Mouse (Mus musculus) heart, postnatal 36 days (tissue): ENCODE results near the gene Arpc1b. TPM values are rescaled to one million over a fixed set of nuclear protein-coding genes. Genes with fewer than 3 reads are reported as not detected.
"Not testable (repeated sequence)": the region's sequence is repeated elsewhere in the genome, so short reads cannot be mapped to it uniquely, and the experiment has no call there.

Experiments used
- DNase-seq, 2 experiments: peaks; one replicate each; pipeline ENCODE4 v3.0.0; 2021 to 2022
- intact Hi-C: fragments of 180-260 bp; cut with DNase I; formaldehyde crosslinking; loops from one replicate; pipeline ENCODE4 v1.15.1; 2025
- total RNA-seq, 2 experiments: library from RNA; stranded (reverse); gene quantifications; 2 replicates each; pipeline ENCODE4 v1.2.3; 2021

Arpc1b gene
- total RNA-seq, 2 experiments from 2014 or later = 71.7 to 84.7 TPM

- intact Hi-C loops = loop anchor here (2.0 to 5.0 kb wide), 2 partner anchors 28 to 40 kb away; partner anchors contain the start of gene Kpna7
Measured at GRCm38 (mm10) chr5:145112566-145112965, 1.4 kb upstream of the Arpc1b start.

DNA sequence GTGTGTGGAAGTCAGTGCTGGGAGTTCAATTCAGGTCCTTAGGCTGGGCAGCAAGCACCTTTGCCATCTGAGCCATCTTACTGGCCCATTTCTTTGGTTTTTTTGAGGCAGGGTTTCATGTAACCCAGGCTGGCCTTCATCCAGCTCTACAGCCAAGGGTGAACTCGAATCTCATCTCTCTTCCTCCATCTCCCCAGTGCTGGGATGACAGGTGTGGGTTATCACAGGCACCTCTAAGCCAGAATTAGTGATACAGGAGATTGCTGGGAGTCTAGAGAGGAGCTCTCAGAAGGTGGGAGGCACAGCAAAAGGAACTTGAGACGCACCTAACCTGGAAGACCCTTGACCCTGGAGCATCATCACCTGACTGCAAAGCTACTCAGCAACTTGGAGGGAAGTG lies 599 bp upstream of the Arpc1b start:
- DNase-seq = no peak
- intact Hi-C loops = loop anchor here (2.0 to 5.0 kb wide), 2 partner anchors 29 to 41 kb away; partner anchors contain the start of gene Kpna7

More at GRCm38 (mm10) chr5:145112566-145112965, 1.4 kb upstream of the Arpc1b start:
- DNase-seq = no peak

GRCm38 (mm10) chr5:145114606-145115473 lies 825 bp downstream of the Arpc1b start:
- intact Hi-C loops = loop anchor here (5.0 kb wide), 1 partner anchor 43 kb away; no protein-coding TSS in a partner anchor
- DNase-seq = peak; percentile 79 to 86

DNA sequence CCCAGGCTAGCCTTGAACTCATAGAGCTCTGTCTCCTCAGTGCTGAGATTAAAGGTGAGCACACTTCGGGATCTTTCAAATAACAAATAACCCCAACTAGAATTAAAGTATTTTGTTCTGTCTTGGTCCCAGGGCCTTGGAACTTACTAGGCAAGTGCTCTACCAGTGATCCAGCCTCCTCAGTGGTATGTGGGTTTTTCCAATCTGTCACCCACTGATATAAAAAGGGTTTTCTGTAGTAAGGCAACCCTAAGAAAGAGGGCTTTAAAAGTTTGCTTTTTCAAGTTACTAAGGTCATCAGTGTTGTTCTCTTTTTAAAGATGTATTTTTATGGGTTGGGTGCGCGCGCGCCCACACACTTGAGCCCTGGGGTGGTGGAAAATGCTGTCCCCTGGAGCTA lies 1.7 kb downstream of the Arpc1b start:
- DNase-seq = no peak
- intact Hi-C loops = no loop called here

DNA sequence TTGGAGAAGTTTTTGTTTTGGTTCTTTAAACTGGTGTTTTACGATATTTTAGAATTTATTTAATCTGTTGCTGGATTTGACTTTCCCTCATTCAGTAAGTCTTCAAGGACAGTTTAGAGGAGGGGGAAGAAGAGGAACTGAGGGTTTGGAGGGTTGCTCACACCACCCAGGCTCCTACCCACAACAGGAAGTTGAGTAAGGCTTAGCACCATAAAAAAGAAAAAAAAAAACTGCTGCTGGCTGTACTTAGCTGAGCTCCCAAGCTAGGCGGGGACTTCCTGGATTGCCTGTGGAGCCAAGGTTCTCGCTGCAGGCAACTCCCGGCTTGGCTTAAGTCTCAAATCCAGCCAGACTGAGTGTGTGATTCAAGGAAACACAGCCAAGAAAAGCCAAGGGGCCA lies 2.3 kb downstream of the Arpc1b start:
- peak; percentile 67 to 71 for DNase-seq

DNA sequence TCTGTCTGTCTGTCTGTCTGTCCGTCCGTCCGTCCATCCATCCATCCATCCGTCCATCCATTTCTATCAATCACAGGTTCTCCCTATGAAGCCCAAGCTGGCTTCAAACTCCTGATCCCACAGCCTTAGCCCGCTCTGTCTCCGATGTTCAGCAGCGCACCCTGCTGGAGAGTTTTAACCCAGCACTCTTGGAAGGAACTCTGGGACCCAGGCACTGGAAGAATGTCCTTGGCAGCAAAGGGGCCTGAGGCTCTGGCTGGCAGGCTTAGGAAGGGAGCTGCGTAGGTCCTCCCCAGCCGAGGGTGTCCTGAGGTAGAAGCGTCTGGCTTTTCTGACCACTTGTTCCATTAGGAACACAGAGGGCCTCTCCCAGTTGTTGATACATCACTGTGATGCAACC lies 2.9 kb downstream of the Arpc1b start:
- intact Hi-C loops = loop anchor here (1.0 kb wide), 1 partner anchor 22 kb away; no protein-coding TSS in a partner anchor
- peak; percentile 80 to 82 for DNase-seq

More for the DNA sequence above, 2.3 kb downstream of the Arpc1b start:
- intact Hi-C loops = no loop called here

- intact Hi-C loops = no loop called here
- no peak for DNase-seq
Measured at GRCm38 (mm10) chr5:145118005-145118404, 4.0 kb downstream of the Arpc1b start.

DNA sequence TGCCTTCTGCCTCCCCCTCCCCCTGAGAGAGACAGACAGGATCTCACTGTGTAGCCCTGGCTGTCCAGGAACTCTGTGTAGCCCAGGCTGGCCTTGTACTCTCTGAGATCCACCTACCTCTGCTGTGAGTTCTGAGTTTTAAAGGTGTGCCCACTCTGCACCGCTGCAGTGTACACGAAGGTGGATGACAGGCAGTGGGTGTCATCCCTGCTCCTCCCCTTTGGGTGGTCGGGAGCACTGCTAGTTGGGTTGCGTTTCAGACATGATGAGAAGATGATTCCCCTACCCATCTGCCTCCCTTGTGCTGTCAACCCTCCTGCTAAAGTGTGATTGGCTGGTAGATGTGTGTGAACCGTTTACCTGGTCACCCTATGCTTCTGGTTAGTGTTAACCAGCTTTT lies 4.4 kb downstream of the Arpc1b start:
- no peak for DNase-seq
- intact Hi-C loops = no loop called here

- intact Hi-C loops = no loop called here
- no peak for DNase-seq
Measured at GRCm38 (mm10) chr5:145119385-145119784, 5.4 kb downstream of the Arpc1b start.

DNA sequence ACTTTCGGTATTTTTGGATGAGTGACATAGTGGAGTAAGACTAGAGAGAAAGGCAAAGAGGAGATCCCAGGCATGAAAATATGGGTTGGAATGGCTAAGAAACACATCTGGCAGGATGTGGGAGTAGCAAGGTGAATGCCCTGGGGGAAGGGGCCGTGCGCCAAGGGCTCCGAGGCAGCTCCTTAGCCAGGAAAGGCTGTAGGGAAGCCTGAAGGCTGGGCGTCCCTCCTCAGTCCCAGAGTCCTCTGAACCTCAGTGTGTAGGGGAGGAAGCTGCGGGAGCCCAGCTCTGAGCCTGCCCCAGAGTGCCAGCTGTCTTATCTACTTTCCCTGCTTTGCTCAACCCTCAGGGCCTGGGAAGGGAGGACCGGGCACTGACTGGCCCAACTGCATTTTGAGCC lies 6.9 kb downstream of the Arpc1b start:
- intact Hi-C loops = no loop called here
- DNase-seq = no peak

GRCm38 (mm10) chr5:145123396-145123795 lies 9.4 kb downstream of the Arpc1b start:
- intact Hi-C loops = no loop called here
- no peak for DNase-seq

- no peak for DNase-seq
- intact Hi-C loops = no loop called here
Measured at GRCm38 (mm10) chr5:145126580-145126979, 12.6 kb downstream of the Arpc1b start.

DNA sequence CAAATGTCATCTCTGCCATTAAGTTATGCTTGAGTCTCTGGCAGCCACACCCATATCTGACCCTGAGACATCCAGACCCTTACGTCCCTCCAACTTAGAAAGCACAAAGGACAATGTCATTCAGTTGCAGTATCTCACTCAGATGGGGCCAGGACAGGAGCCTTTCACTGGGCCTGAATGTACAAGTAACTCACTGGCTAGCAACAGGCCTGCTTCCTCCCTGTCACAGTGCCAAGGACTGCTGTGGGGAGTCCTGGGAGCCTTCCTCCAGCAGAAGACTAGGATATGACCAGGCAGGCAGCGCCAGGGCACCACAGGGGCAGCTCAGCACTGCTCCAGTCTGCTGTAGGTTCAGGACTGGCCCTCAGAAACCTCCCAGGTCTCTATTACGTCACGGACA lies 15.1 kb downstream of the Arpc1b start:
- peak in 1 of 2 experiments; percentile 38 for DNase-seq
- intact Hi-C loops = no loop called here

GRCm38 (mm10) chr5:145129773-145130172 lies 15.8 kb downstream of the Arpc1b start:
- intact Hi-C loops, DNase-seq: not testable (repeated sequence)

DNA sequence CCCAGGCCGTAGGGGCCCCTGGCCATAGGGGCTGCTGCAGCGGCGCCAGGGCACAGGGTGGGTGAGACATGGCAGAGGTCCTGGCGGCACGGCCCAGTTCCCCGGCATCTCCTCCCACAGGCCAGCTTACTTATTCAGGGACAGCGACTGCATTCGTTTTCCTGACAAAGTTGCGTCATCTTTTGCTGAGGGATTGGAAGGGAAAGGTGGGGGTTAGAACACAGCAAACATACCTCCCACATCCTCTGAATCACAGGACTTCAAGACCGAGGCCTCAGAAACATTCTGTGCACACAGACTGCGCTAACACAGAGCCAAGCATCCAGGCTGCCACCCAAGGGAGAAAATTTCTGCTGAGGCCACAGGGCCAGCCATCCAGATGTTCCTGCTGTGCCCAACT lies 16.2 kb downstream of the Arpc1b start:
- DNase-seq = peak in 1 of 2 experiments; percentile 27
- intact Hi-C loops = no loop called here

DNA sequence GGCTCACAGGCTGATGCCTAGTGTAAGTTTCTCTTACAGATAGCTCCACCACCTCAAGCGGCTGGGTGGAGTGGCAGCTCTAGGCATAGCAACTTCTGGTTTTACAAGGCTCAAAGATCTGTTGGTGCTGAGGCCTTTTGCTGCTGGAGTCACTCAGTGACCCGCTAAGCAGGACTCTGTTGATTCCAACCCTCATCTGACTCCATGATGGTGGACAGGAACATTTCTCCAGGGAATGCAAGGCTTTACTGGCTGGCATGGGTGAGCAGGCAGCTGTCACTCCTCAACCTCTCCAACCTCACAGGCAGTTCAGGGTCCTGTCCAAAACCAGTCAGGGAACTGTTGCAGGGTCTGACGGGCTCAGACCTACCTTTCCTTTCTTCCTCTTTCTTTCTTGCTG lies 17.0 kb downstream of the Arpc1b start:
- intact Hi-C loops = no loop called here
- no peak for DNase-seq

GRCm38 (mm10) chr5:145133275-145133674 lies 19.3 kb downstream of the Arpc1b start:
- DNase-seq, intact Hi-C loops: not testable (repeated sequence)

GRCm38 (mm10) chr5:145138836-145139235 lies 24.8 kb downstream of the Arpc1b start:
- intact Hi-C loops = loop anchor here (1.0 kb wide), 1 partner anchor 22 kb away; no protein-coding TSS in a partner anchor
- DNase-seq = no peak

GRCm38 (mm10) chr5:145139571-145140519 lies 25.8 kb downstream of the Arpc1b start, which contains the start of the genes Pdap1 and Bud31:
Gene Pdap1, minus strand, starts transcription at chr5:145140238.
Gene Bud31, plus strand, starts transcription at chr5:145140362.
- DNase-seq = peak; percentile 97 to 99
- intact Hi-C loops = loop anchor here (1.0 to 2.0 kb wide), 2 partner anchors 23 to 27 kb away; partner anchors contain the start of genes Cpsf4 and Ptcd1

- no peak for DNase-seq
- intact Hi-C loops = loop anchor here (2.0 kb wide), 1 partner anchor 26 kb away; the partner anchor contains the start of genes Cpsf4 and Ptcd1
Measured at GRCm38 (mm10) chr5:145140611-145141010, 26.6 kb downstream of the Arpc1b start.
